Mouse (Mus musculus) heart, adult 8-10 months (tissue): ENCODE data around the gene Klhl36. TPM values are rescaled to one million over a fixed set of nuclear protein-coding genes. Genes with fewer than 3 reads are reported as not detected.
"Not testable (repeated sequence)": the region's sequence is repeated elsewhere in the genome, so short reads cannot be mapped to it uniquely, and the experiment has no call there.

Experiments used
- DNase-seq: peaks from one replicate; pipeline ENCODE4 v3.0.0; 2022; ENCODE audit warnings: low spot score
- total RNA-seq, 4 experiments: library from RNA; stranded (reverse); gene quantifications; 2 replicates each; pipeline ENCODE4 v1.2.4; 2022

Gene Klhl36
- total RNA-seq, 4 experiments from 2014 or later, result 2.8 to 3.1 (median 2.9) TPM

DNA sequence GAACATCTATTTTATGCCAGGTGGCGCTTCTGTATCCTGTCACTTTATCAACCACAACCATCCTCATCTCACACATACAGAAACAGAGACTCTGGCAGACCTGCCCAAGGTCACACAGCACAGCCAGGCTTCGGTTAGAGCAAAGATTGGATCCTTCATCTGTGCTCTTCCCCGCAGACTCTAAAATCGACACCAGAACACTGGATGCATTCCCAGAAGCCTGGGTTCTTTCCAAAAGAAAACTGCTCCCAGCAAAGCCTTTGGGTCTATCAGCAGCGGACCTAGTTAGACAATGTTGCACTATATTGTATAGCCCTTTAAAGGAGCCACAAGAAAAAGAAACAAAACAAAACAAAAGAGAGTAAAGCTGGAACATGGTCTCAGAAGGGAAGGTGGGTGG, 26.8 kb upstream of the Klhl36 start:
- no peak for DNase-seq

DNA sequence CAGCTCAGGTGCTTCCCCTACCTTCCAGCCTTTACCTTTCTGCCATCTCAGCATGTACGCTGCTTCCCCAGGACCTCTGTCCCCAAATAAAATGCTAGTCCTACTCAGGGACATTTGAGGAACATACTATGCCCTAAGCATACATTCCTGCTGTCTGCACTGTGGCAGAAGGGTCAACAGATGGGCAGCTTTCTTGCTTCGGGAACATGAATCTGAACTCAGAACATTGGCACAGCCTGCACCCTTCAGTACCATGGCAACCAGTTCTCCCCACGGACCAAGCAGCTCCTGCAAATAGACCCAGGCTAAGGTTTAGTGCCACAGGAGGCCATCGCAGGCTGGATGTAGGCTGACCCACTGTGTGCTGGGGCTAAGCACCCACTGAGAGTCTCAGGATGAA, 25.2 kb upstream of the Klhl36 start:
- no peak for DNase-seq

DNA sequence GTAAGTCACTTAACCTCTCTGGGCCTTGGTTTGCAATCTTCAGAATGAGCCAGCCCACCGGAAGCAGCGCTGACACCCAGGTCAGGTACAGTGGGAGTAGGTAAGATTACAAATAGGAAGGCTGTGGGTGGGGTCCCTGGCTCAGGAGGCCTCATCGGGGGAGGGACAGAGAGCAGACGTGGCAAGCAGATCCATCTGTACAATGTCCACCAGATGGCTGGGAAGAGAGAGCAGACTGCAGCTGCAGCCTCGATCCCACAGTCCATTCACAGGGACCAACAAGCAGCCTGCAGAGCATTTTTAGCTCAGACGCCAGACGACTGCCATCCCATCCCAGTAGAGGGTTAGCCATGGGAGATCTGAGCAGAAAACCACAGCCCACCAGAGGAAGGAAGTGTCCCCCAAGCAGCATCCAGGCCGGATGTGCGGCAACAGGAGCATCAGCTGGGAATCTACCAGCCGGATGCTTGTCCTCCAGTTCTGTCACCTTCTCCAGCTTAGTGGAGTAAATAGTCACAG, 24.5 kb upstream of the Klhl36 start:
- DNase-seq, result no peak

DNA sequence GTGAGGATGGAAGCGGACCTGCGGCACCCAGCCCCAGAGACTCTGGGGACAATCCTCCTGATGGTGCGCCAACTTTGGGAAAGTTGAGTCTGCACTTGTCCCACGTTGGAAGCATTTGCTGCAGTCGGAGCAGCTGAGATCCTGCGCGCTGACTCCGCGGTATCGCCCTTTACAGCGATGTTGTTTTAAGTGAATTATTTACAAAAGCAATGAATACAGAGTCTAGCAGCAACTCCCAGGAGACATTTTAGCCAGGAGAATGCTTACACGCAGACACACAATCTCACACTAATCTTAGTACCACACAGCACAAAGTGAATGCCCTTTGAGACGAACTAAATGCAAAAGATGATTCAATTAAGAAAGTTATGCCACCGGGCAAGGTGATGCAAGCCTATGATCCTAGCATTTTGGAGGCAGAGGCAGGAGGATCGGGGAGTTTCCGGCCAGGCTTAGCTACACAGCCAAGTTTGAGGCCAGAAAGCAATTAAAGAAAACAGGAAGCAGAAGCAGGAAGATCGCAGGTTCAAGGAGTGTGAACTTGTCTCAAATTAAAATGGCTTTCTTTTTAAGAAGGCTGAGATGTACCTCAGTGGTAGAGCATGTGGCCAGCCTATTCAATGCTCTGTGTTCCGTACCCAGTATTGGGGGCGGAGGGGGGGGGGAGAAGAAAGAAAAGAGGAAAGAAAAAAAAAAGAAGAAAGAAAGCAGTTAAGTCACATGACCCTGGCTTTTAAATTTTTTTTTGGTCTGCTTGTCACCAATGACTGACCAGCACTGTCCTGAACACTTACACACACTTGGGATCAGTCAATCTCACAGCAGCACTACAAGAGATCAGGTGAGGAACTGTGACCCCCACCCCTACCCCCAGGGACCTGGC, 23.7 kb upstream of the Klhl36 start:
- no peak for DNase-seq

DNA sequence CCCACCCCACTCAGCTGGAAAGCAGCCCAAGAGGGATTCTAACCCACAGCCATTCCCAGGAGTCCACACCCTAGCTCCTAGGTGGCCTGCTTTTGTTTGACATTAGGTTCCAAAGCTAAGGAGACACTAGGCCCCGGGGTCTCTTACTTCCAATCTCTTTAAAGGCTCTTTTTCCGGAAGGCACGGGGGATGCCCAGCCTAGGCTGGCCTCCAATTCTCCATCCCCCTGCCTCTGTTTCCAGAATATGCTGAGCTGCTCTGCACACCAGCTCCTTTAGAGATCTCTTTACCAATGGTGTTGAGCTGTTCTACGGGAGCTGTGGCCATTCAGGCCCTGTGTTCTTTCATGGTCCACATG, 23.1 kb upstream of the Klhl36 start:
- DNase-seq, result no peak

DNA sequence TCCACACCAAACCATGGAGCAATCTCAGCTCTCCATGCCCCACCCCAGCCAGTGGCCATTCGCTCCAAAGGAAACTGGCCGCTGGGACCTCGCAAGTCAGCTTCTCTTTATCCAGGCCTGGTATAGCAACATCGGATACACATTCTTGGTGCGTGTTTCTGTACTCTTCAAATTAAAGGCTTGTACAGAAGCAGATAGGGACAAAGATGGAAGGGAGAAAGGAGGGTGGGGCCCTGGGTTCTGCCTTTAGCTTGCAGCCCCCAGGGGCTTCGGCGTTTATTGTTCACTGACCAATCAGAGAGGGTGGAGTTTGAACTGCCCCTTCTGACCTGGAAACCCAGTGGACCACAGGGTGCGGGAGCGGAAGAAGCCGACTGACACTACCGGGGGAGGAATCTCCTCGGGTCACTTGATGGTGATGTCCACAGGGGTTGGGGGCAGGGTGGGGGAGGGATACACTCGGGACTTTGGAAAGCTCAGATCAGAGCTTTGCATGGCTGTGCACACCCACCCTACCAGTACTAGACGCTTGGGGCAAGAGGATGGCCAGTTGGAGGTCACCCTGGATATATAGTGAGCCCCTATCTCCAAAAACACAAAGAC, 22.5 kb upstream of the Klhl36 start:
- no peak for DNase-seq

DNA sequence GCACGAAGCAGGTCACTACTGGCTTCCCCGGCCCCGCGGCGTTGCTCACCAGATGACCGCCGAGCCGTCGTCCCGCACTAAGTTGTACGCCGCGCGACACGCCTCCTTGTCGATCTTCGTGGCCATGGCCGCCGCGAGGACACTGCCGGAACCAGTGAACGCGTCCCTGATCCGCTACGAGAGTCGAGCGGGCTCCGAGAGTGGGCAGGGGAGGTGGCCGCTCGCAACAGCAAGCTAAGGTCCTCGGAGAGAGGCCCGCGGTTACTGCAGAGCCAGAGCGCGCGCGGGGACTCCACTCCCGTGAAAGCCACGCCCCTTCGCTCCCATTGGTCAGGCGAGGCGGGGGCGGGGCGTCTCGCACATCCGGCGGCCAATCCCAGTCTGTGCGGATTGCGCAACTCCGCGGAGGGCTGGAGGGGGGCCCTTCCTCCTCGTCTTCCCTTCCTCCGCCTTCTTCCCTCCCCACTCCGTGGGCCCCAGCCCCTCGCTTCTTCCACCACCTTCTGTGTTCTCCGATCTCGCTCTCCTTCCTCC, 21.7 kb upstream of the Klhl36 start, which contains the start of gene Cotl1:
Cotl1 (minus strand) TSS at position 270 of the 534 bp plus-strand sequence.
- peak; percentile 95 for DNase-seq

DNA sequence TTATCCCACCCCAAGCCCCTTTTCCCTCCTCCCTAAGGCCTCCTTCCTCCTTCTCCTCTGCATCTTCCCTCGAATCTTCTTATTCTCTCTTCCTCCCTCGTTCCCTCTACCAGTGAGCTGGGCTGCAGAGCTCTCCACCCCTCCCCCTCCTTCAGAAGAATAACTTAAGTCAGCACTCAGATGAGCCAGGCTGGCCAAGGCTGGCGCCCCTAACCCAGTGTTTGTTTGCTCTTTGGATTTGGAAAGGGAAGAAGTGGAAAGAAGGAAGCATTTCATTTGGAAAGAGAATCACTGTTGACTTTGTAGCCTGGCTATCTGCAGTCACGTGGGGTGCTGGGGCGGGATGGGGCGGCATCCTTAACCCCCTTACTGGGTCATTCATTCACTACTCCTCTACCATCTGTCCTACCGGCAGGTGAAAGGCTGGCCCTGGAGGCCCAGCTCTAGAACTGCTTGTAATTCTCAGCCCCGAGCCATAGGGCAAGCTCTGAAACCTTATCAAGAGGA, 21.1 kb upstream of the Klhl36 start:
- DNase-seq, result no peak

DNA sequence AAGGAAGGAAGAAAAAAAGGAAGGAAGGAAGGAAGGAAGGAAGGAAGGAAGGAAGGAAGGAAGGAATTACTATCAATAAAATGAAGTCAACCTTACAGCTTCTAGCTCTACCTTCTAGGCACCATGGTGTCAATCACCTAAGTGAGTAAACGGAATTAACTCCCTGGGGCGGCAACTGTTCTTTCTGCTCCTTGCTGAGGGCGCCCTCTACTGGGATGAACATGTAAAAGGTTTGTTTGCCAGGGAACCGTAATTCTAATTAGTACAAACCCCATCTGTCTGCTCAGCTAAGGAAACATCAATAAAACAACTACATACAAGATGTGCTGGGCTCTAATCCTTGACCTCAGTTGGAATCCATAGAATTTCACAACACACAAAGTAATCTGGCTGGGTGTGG, 18.6 kb upstream of the Klhl36 start:
- peak; percentile 87 for DNase-seq

DNA sequence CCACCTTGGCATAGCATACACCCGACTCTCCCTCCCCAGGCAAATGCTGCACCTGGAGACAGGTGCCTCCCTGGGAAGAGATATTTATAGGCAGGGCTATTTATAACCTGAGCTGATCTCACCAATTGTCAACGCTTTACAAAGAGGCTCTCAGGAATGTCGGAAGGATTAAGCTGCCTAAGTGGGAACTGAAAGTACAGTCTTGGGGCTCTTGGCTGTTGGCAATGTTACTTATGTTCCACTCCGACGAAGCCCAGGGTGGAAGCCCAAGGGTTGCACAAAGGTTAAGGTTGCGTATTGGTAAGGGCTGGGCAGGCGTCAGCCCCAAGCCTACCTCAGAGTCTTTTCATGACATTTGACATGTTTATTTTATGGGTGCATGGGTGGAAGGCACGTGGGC, 17.5 kb upstream of the Klhl36 start:
- DNase-seq, result no peak

DNA sequence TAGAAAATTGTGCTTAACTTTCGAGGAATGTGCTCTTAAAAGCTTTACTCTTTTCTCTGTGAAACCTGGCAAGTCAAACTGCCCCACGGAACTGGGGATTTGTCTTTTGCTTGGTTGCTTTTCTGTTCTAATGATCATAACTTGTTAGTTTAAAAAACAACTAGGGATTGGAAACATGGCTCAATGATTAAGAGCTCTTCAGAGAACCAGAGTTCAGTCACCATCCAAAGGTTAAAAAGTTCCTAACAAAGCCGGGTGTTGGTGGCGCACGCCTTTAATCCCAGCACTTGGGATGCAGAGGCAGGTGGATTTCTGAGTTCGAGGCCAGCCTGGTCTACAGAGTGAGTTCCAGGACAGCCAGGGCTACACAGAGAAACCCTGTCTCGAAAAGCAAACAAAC, 16.3 kb upstream of the Klhl36 start:
- DNase-seq, result not testable (repeated sequence)

DNA sequence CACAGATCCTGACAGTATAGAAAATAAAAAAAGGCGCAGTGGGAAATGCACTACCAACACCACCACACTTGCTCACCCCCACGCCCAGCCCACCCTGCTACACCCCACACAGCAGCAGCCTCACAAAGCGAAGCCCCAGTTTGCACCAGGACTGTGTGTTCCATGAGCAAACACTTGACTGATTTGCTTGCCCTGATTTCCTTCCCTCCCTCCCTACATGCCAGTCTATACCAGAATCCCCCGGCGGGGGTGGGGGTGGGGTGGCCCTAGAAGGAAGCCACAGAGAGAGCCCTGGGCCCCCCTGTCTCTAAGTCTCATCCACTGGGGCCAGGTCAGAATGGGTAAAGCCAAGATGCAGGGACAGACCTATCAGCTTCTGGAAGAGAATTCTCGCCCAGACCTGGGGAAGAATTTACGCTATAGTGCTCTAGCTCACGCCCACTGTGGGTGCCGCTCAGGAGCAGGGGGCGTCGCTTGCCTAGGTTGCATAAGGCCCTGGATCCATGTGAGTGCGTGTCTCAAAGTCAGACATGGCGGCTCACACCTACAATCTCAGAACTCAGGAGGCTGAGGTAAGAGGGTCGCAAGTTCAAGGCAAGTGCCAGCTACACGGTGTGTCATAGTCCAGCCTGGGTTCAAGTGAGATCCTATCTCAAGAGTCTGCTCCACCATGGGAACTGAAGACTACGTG, 14.7 kb upstream of the Klhl36 start:
- DNase-seq, result no peak

DNA sequence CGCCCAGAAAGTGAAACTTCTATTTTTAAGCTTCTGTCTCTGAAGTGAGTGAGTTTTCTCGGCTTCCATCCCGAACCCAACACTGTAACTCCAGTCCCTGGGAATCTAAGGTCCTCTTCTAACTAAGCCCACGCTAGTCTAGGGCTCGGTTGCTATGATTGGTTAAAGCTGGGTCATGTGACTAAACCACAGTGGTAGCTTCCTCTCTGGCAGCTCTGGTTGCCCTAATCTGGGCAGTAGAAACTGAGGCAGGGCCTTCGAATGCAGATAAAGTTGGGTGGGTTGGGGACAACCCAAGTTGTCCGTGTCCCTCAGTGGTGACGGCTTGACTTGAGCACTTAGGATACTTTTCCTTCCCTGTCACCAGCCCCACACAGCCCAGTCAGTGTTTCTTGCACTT, 8.5 kb upstream of the Klhl36 start:
- no peak for DNase-seq

DNA sequence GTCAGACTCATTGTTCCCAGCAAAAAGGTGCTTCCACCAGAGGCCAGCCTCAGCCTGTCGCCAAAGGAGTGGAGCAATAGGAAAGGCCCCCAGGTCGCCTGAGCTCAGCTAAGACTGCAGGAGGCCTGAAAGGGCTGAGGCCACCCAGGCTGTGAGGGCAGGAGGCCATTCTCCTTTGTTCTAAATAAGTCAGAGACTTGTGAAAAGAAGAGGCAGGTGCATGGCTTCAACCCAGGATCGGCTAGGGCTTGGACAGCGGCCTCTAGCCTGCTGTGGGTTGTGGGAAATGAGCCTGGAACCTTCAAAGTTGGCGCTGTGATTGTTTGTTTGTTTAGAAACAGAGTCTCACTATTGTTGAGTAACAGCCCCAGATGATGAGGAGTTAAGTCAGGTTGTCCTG, 8.0 kb upstream of the Klhl36 start:
- DNase-seq, result no peak

DNA sequence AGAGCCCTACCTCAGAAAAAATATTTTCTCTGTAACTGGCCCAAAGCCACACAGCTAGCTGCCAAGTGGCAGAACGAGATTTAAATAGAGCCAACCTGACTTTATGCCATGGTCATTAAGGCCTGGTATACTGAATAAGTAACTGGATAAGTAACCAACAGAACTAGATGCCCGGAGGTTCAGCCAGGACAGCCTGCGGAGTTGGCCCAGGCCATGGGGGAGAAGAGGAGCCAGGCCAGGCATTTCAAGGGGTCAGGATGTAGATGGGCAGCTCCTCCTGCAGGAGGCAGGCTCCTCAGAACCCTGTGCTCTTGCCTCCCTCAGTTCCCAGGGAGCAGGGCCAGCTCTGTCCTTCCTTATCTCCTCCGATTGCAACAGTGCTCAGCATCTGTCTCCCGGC, 6.4 kb upstream of the Klhl36 start:
- DNase-seq, result no peak

DNA sequence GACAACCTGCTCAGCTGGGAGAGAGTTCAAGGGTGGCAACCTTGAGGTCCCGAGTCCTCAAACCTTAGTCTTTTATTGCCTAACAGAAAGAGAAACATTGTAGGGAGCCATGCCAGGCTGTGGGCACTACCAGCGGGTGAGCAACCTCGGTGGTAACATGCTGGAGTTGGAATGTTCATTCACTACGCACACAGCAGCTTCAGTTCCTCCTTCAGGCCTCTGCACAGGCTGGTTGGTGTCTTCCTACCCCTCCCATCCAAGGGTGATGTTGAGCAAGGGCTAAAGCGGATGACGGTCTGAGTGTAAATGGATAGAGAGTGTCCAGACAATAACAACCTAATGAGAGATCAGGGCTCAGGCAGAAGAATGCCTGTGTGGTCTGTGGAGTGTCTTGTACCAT, 4.3 kb upstream of the Klhl36 start:
- DNase-seq, result no peak

DNA sequence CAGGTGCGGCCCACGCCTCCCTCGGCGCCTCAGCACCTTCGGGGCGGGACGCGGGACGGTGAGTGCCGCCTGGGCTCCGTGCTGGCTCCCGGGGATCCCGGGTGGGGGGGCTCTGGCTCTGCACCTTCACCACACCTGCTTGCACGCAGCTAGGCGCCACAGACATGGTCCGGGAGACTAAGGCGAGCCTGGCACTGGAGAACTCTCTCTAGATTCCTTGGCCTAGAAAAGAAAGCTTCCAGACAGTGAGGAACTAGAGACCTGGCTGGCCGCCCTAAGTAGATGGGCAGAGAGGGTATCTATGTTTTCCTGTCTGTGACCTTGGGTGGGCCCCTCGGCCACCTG, 296 bp downstream of the Klhl36 start:
- DNase-seq, result no peak

DNA sequence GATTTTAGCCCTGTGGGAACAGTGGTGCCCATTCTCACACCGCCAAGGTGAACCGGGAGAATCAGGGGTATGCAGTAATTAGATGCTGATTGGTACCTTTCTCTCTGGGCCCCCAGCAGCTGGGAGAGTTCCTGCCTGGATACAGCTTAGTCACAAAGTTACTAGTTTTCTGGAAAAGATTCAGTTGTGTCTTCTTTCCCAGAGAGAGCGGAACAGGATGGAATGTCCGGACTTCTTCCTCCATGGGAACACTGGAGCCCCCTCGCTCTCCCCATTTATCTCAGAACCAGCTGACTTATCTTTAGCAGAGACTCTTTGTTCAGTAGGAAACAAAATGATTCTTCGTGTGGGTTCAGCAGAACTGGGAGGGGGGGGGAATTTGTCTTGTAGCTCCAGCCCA, 683 bp downstream of the Klhl36 start:
- no peak for DNase-seq

DNA sequence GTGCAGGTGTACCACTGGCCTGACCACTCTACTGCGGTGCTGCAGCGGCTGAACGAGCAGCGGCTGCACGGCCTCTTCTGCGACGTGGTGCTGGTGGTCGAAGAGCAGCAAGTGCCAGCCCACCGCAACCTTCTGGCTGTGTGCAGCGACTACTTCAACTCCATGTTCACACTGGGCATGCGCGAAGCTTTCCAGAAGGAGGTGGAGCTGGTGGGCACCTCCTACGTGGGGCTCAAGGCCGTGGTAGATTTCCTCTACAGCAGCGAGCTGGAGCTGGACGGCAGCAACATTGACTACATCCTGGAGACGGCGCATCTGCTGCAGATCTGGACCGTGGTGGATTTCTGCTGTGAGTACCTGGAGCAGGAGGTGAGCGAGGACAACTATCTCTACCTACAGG, 7.5 kb downstream of the Klhl36 start:
- no peak for DNase-seq

DNA sequence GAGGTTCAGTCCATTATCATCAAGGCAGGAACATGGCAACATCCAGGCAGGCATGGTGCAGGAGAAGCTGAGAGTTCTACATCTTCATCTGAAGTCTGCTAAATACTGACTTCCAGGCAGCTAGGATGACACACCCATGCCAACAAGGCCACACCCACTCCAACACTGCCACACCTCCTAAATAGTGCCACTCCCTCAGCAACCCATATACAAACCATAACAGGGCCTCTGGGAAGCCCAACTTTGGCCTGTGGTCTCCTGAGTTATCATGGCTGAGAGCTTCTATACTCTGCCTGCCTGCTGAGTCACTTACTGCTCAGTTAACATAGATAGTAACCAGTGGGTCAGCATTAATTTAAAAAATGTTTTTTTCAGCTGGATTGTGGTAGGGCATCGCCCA, 11.1 kb downstream of the Klhl36 start:
- DNase-seq, result no peak

DNA sequence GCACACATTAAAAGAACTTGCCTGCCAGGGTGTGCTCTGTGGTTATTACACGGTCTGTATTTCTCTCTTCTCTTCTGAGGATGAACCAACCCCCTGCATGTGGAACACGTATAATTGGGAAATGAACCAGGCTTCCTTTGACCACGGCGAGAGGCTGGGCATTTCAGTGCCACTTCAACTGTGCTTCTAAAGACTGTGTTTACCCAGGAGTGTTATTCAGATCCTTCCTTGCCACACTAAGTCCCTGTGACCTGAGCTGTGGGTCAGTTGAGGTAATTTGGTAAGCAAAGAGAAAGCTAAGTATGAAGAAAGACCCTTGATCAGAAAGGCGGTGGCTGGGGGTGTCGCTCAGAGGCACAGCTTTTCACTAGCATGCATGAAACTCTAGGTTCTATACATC, 19.2 kb downstream of the Klhl36 start:
- DNase-seq, result no peak

DNA sequence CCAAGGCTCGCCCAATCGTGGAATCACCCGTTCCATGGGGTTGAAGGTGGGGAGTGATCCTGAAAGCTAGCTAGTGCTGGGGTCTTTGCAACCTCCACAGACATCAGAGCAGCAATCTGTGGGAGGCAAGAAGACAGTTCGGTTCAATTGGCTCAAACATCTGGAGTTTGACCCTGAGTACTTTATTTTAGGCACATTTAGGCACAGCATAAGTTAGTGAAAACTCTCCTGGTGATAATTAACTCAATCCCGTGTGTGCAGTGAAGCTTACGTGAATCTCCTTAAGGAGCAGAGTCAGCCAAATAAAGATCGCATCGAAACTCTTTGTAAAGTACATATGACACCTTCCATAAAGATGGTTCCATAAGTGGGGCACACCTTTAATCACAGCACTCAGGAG, 19.9 kb downstream of the Klhl36 start:
- DNase-seq, result no peak
